Mouse (Mus musculus) kidney, adult 8-10 months (tissue): ENCODE measurements around the gene Lpar4.

ENCODE experiments used
- DNase-seq, 2 experiments: peaks; one replicate each; pipeline ENCODE4 v3.0.0; 2022

Lpar4 gene

DNA sequence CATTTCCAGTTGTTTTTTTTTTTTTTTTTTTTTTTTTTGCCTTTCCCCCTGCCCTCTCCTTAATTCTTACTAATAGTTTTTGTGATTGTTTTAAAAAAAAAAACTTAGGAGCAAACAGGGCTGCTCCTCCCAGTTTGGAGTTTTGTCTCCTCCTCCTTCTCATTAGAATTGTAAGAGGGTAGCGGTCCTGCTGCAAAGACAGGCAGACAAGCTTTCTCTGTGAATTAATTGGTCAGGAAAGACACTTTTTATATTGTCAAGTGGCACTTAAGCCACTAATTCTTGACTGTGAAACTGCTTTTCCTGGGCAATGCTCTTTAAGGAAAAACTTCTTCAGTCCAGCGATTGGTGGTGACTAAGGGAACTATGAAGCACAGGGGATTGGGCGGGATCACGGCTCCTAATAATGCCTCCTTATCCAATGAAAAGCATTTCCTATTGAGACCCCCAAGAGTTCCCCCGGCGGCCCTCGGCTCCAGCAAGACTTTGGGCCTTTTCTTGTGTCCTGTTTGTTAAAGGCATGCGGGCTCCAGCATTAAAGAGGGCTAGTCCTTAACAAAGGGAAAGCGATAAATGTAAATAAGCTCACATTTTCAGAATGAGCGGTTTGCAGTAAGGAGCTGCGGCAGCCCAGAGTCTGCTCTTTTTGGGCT, at the start of gene Lpar4:
Gene Lpar4 (plus strand): TSS at position 451 of the 653 bp plus-strand sequence.
- peak; percentile 2 to 4 for DNase-seq

DNA sequence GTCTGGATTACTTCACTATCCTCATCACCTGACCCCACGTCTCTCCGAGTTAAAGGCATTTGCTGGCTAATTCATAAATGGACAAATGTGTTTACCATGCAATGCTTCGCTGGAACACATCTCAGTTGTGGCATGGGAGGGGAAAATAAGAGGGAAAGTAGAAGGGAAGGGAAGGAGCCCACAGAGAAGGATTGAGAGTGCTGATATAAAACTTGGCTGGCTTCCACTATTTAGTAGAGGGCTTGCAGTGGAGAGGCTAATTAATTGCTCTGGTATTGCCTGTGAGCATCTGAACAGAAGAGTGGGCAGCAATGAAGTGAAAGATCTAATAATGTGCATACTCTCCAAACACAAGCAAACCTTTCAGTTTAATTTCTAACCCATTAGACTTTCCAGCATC, 49.0 kb upstream of the Lpar4 start:
- DNase-seq = no peak

DNA sequence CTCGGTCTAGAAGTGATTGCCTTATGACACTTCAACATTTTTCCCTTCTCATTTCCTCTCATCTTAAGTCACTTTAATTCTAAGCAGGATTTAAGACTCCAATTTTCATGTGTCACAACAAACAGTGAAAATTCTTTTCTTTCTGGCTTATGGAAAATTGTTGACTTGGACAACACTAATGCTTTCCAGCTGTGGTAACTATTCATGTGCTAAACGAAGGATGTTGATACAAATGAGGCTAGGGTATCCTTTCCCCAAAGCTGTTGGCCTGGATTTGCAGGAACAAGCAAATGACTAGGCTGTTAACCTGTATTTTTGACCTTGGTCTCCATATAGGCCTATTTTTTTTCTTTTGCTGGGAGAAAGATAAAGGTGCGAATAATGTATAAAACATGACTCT, 48.5 kb upstream of the Lpar4 start:
- DNase-seq = no peak

DNA sequence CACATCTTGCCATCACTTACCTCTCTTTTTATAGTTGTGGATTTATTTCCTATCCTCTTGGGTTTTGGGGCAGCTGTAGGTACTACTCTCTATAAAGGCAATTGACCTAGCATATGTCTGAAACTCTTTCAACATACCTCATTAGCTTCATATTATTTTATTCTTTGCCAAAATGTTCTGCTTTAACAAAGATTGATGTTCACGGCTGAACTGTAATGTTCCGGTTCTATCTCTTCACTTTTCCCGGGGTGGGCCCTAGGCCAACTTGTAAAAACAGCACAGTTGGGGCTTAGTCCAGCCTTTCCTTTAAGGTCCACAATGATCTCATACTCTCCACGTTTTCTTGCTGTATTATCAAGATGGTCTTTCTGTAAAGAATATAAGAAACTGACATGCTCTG, 48.1 kb upstream of the Lpar4 start:
- no peak for DNase-seq

DNA sequence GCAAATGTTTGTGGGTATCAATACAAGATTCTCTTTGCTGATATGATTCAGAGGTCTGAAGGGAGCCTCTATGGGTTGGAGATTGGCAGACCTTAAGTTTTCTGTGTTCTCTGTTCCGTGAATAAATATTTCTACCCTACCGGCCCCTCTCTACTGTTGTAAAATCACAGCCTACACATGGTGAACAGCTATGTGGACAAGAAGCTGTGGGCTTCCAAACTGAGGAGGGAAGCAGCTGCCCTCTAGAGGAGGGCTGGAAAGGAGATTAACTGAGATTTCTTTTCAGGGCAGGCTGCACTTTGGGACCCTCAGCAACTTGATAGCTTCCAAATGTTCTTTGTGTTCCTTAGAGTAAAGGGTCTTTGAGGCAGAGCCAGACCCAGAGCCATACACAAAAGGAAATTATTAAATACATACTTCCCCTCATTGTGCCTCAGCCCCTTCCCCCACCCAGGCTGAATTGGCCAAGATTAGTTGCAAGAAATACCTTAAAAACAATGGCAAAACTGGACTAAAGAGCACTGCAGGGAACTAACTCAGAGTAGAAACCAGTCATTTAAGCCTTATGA, 22.6 kb upstream of the Lpar4 start:
- DNase-seq = no peak

DNA sequence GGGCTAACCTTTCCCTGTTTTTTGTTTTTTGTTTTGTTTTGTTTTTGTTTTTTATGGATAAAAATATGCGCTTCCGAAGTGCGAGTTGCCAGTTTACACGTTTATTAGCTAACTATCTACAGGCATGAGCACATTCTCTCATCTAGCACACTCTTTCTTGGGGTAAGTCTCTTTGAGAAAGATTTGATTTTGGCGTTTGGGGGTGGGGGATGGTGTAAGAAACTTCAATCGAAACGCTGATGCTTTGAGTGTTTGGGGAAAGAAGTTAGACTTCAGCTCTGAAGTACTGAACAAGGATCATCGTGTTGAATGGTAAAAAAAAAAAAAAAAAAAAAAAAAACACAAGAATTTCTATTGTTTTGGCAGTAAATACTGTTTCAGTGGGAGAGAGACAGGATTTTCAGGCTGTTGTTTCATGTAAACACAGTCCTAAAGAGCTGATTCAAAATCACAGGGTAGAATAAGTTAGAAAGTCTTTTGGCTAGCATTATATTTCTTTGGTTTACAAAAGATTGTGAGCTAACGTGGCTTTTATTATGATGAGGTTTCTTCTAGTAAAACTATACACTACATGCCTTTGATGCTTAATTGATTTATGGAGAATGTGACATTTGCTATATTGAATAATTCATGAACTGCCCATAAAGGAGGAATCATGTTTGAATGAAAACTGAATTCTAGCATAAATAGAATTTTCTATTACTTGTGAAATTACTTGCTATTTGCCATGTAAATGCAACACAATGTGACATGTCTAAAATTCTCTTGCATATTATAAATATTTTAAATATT, 599 bp downstream of the Lpar4 start:
- DNase-seq = no peak

DNA sequence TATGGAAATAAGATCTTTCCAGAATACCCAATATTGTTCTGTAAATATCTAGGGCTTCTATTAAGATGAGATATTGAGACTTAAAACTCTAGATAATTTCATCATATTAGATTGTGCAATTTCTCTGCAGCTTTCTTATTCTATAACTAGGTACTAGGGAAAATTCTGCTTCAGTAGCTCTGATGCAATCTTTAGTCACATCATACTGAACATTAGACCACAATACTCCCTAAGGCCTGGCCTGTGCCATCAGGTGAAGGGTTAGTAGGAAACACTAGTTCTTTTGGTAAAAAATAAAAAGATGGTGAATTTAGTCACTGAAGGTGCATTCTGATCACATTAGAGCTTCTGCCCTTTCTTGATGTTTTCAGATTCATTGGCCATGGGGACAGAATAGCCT, 4.1 kb downstream of the Lpar4 start:
- no peak for DNase-seq

DNA sequence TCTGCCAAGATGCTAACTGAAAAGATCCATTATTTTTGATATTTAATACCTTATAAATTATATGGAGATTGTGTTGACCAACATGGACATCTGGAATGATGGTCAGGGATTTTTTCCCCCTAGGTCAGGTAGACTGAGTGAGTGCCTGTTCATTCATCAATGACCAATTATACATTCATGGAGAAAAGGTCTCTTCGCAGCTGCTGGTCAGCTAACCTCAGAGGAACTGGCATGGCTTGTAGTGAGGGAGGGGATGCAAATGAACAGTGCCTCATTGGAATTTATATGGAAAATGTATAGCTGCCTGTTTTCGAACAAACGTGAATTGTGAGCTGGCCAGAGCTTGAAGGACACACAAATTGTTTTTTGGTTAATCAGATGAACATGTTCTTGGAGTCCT, 18.9 kb downstream of the Lpar4 start:
- DNase-seq = no peak

DNA sequence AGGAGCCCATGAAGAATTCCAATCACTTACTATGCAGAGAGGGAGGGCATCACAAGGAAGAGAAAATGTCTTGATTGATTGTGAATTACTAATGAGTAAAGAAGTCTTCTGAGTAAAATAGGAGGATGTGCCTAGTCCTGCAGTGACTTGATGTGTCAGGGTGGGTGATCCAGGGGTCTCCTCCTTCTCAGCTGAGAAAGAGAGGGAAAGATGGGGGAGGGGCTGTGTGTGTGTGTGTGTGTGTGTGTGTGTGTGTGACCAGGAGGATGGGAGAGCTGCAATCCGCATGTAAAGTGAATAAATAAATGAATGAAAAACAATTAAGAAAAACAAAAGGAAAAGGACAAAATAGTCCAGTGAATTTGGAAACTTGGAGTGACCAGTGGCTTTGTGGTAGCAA, 30.1 kb downstream of the Lpar4 start:
- no peak for DNase-seq

DNA sequence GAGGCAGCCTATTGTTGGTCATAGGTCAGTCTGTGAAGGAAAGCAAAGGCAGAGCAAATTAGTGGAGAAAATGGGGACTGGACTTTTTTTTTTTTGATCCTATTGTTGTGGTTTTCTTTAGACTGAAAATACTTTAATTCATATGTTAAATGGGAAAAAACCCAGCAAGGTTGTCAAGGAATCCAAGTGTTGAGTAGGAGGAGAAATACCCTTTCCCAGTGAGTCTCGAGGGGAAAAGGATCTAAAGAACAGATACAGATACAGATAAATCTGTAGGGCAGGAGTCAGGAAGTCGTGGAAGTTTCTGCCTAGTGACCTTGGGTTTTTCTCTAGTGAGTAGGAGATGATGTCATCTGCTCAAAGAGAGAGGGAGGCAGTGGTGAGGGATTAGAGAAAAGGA, 30.6 kb downstream of the Lpar4 start:
- no peak for DNase-seq

DNA sequence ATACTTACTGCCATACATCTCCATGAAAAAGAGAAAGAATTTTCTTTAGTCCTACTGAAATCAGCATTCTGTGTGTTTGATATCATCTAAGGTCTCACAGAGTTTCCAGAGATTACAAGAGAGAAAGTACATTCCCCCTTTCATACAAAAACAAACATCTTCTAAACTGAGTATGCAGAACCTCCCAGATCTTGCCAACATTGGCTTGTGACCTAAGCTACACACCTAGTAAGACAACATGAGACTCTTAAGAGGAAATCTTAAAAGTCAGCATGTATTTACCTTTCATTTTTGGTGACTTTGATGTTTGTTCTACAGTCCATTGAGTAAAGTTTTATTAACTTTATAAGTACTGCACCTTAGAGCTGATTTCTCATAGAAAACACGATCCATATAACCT, 33.4 kb downstream of the Lpar4 start:
- no peak for DNase-seq

DNA sequence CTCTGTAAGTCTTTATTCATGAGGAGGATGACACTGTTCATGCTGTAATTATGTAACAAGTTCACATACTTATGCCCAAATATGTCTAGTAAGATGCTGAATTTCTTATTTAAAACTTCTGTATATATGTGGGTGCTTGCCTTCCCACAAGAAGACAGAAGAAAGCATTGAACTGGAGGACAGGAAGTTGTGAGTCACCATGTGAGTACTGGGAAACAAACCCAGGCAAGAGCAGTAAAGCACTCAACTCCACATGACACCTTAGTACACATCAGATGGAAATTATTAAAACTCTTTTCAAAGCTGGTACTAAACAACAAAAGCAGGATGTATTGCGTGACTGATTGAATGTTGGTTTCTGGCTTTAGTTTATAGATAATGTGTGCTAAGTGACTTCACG, 41.8 kb downstream of the Lpar4 start:
- no peak for DNase-seq

DNA sequence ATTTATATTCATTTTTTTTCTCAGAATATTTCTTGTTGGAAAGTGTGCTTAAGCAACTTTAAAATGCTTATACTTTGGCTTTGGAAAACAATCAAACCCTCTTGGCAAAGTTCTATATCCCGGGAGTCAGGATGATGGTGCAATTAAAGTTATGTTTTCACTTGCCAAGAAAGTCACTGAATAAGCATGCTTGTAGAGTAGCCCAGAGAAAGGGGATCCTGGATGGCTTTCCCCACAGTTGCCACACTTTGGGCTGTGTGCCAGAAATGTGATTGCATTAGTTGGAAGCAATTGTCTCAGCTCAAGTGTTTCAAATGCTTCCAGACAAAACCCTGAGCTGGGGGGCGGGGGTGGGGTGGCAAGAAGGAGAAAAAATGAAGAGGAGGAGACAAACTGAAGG, 43.9 kb downstream of the Lpar4 start:
- no peak for DNase-seq
